Mouse (Mus musculus) heart, embryonic 11.5 days (tissue): ENCODE data around the gene Slc11a1. TPM values are rescaled to one million over a fixed set of nuclear protein-coding genes. Genes with fewer than 3 reads are reported as not detected.

ENCODE experiments used
- ATAC-seq: fragments of 200-750 bp; cut with Nextera tagmentation; replicated peaks from 2 replicates; pipeline ENCODE4 v1.8.0; 2017; ENCODE audit warnings: moderate library complexity; ENCODE audit not compliant: insufficient number of reproducible peaks, low FRiP score, low TSS enrichment
- H3K27ac ChIP-seq: fragments of 300-500 bp; sonication (generic); 2 replicates; pipeline ENCODE4 v1.5.1; 2014; ENCODE audit warnings: mild to moderate bottlenecking, low read depth, low read length
- H3K27me3 ChIP-seq: fragments of 300-500 bp; sonication (generic); 2 replicates; pipeline ENCODE4 v1.6.1; 2014; ENCODE audit warnings: mild to moderate bottlenecking, low read length, mixed read lengths; ENCODE audit not compliant: control insufficient read depth, insufficient read depth
- H3K36me3 ChIP-seq: fragments of 300-500 bp; sonication (generic); 2 replicates; pipeline ENCODE4 v1.6.1; 2014; ENCODE audit warnings: mild to moderate bottlenecking, low read length, moderate library complexity, mixed read lengths; ENCODE audit not compliant: control insufficient read depth, insufficient read depth
- H3K4me1 ChIP-seq: fragments of 300-500 bp; sonication (generic); 2 replicates; pipeline ENCODE4 v1.6.1; 2014; ENCODE audit warnings: low read length; ENCODE audit not compliant: control insufficient read depth, insufficient read depth
- H3K4me2 ChIP-seq: fragments of 300-500 bp; sonication (generic); 2 replicates; pipeline ENCODE4 v1.6.1; 2014; ENCODE audit warnings: mild to moderate bottlenecking, moderate library complexity
- H3K4me3 ChIP-seq: fragments of 300-500 bp; sonication (generic); 2 replicates; pipeline ENCODE4 v1.5.1; 2014; ENCODE audit warnings: low read depth, low read length
- H3K9ac ChIP-seq: fragments of 300-500 bp; sonication (generic); 2 replicates; pipeline ENCODE4 v1.6.1; 2014; ENCODE audit warnings: mild to moderate bottlenecking, low read depth, low read length, moderate library complexity
- H3K9me3 ChIP-seq: fragments of 300-500 bp; sonication (generic); replicated peaks from 2 replicates; pipeline ENCODE4 v1.6.1; 2016; ENCODE audit warnings: low read length; ENCODE audit not compliant: control insufficient read depth
- WGBS: fragments of 180-500 bp; shearing (Covaris S2); extraction: QIAGEN DNeasy Blood & Tissue Kit; methylation state at CpG from one replicate; pipeline ENCODE4 v1.1.7; 2014; ENCODE audit not compliant: insufficient replicate concordance; 5-methylcytosine and 5-hydroxymethylcytosine counted together
- polyA plus RNA-seq: library from polyadenylated mRNA; unstranded; fragments of >200 nt; fragmentation: Nextera tagmentation; extraction: Ambion mirVana; gene quantifications from 2 replicates; pipeline ENCODE4 v1.2.1, GENCODE M21; 2014

The Slc11a1 gene
- polyA plus RNA-seq, 1 experiment from 2014 or later, result 1.1 TPM

- Histone ChIP-seq H3K4me3 (no peak overlapping the region), H3K36me3 (no peaks in the 10 kb centered on the region), H3K4me1 (no peaks in the 10 kb centered on the region), H3K9ac (peak overlapping the region; percentile 49; the same call in 1 of the 2 replicates), H3K27ac (no peak overlapping the region), H3K27me3 (no peaks in the 10 kb centered on the region), H3K4me2 (peak overlapping the region; percentile 46), H3K9me3 (no peaks in the 10 kb centered on the region)
- WGBS, result 39% methylated on average over 16 of the region's 16 CpGs
- ATAC-seq, result no peak
Observed at GRCm38 (mm10) chr1:74401015-74401702, 26.2 kb downstream of the Slc11a1 start.

GRCm38 (mm10) chr1:74404206-74404605 lies 29.2 kb downstream of the Slc11a1 start:
- WGBS, result 77% methylated on average over 4 of the region's 4 CpGs
- H3K27me3 ChIP-seq, result no peaks in the 10 kb centered on the region
- ATAC-seq, result no peak
- H3K4me3 ChIP-seq, result no peak overlapping the region
- no peaks in the 10 kb centered on the region for H3K9me3 ChIP-seq
- no peaks in the 10 kb centered on the region for H3K4me1 ChIP-seq
- H3K4me2 ChIP-seq, result no peak overlapping the region
- no peak overlapping the region for H3K9ac ChIP-seq
- no peak overlapping the region for H3K27ac ChIP-seq
- H3K36me3 ChIP-seq, result no peaks in the 10 kb centered on the region

- Histone ChIP-seq H3K27me3 (no peaks in the 10 kb centered on the region), H3K9ac (no peak within 1 kb of the TSS), H3K4me3 (no peak within 1 kb of the TSS), H3K27ac (no peak within 1 kb of the TSS), H3K36me3 (no peaks in the 10 kb centered on the region), H3K4me1 (no peaks in the 10 kb centered on the region), H3K9me3 (no peaks in the 10 kb centered on the region), H3K4me2 (no peak within 1 kb of the TSS)
- 44% methylated on average over 15 of the region's 15 CpGs for WGBS
- ATAC-seq, result peak; percentile 42; the same call in 1 of the 2 replicates
Observed at GRCm38 (mm10) chr1:74408589-74409504, 33.9 kb downstream of the Slc11a1 start, which contains the start of gene Vil1. Gene Vil1 (plus strand): TSS chr1:74409376.

GRCm38 (mm10) chr1:74411753-74412325 lies 36.8 kb downstream of the Slc11a1 start:
- Histone ChIP-seq H3K4me1 (no peaks in the 10 kb centered on the region), H3K4me2 (no peak overlapping the region)
- ATAC-seq, result no peak

GRCm38 (mm10) chr1:74412711-74413110 lies 37.7 kb downstream of the Slc11a1 start:
- no peaks in the 10 kb centered on the region for H3K4me1 ChIP-seq
- H3K9ac ChIP-seq, result no peak overlapping the region
- H3K4me3 ChIP-seq, result no peak overlapping the region
- WGBS, result 83% methylated on average over 8 of the region's 8 CpGs
- ATAC-seq, result no peak
- no peak overlapping the region for H3K27ac ChIP-seq
- no peaks in the 10 kb centered on the region for H3K27me3 ChIP-seq
- no peaks in the 10 kb centered on the region for H3K9me3 ChIP-seq
- no peaks in the 10 kb centered on the region for H3K36me3 ChIP-seq
- H3K4me2 ChIP-seq, result no peak overlapping the region

More at GRCm38 (mm10) chr1:74411753-74412325, 36.8 kb downstream of the Slc11a1 start:
- Histone ChIP-seq H3K27ac (no peak overlapping the region), H3K4me3 (no peak overlapping the region), H3K27me3 (no peaks in the 10 kb centered on the region), H3K9ac (no peak overlapping the region), H3K9me3 (no peaks in the 10 kb centered on the region), H3K36me3 (no peaks in the 10 kb centered on the region)
- WGBS, result 49% methylated on average over 2 of the region's 2 CpGs

- Histone ChIP-seq H3K4me1 (0 out of 2 replicates have a peak, but pooled peaks cover 3% of the 10 kb centered on the region), H3K4me3 (no peak overlapping the region), H3K27me3 (no peaks in the 10 kb centered on the region), H3K27ac (no peak overlapping the region), H3K36me3 (no peaks in the 10 kb centered on the region), H3K9me3 (no peaks in the 10 kb centered on the region), H3K4me2 (no peak overlapping the region), H3K9ac (no peak overlapping the region)
- peak; percentile 53; the same call in 1 of the 2 replicates for ATAC-seq
- WGBS, result 34% methylated on average over 4 of the region's 4 CpGs
Observed at GRCm38 (mm10) chr1:74415143-74415542, 40.1 kb downstream of the Slc11a1 start.

GRCm38 (mm10) chr1:74418747-74419439 lies 43.9 kb downstream of the Slc11a1 start:
- H3K9ac ChIP-seq, result no peak overlapping the region
- H3K4me1 ChIP-seq, result peaks cover 17% of the 10 kb centered on the region
- no peak overlapping the region for H3K4me2 ChIP-seq
- H3K9me3 ChIP-seq, result no peaks in the 10 kb centered on the region
- no peaks in the 10 kb centered on the region for H3K27me3 ChIP-seq
- 82% methylated on average over 17 of the region's 17 CpGs for WGBS
- H3K36me3 ChIP-seq, result no peaks in the 10 kb centered on the region
- no peak overlapping the region for H3K4me3 ChIP-seq
- no peak overlapping the region for H3K27ac ChIP-seq
- ATAC-seq, result no peak

- WGBS, result 48% methylated on average over 9 of the region's 9 CpGs
- Histone ChIP-seq H3K9me3 (no peaks in the 10 kb centered on the region), H3K27me3 (no peaks in the 10 kb centered on the region), H3K9ac (no peak overlapping the region), H3K36me3 (no peaks in the 10 kb centered on the region), H3K4me2 (no peak overlapping the region), H3K4me1 (peaks cover 17% of the 10 kb centered on the region), H3K4me3 (no peak overlapping the region), H3K27ac (no peak overlapping the region)
- no peak for ATAC-seq
Observed at GRCm38 (mm10) chr1:74419440-74419794, 44.4 kb downstream of the Slc11a1 start.
